Mouse (Mus musculus) liver, embryonic 14.5 days (tissue): Measurements from ENCODE around the gene Acvrl1.

ENCODE experiments used
- CTCF ChIP-seq: IDR thresholded peaks from 2 replicates; pipeline ENCODE4 v1.5.1; 2016; ENCODE audit warnings: antibody characterized with exemption, low read depth, control low read depth
- EP300 ChIP-seq: IDR thresholded peaks from 2 replicates; pipeline ENCODE4 v1.6.1; 2016; ENCODE audit warnings: antibody characterized with exemption, low read depth

DNA sequence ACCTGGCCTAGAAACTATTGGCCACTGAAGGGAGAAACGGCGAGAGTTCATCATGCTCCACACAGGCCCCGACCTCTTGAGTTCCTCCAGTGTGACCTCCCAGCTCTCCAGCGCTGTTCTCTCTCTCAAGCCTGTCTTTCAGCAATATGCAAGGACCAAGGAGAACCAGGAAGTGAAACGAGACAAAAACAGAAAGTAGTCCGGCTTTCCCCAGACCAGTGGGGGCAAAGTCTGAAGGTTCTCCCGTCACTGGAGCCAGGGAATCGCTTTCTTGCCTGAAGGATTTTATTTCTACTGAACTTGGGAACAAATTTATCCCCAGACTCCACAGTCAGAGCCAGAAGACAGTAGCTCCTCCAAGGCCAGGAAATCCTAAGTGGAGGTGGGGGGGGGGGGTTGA, 16.5 kb downstream of the Acvrl1 start:
- TF ChIP-seq CTCF (no peak), EP300 (no peak)
